In genomic region chr7:17058816-17059462, GRCm38 (mm10) we compare ENCODE assay signal across 8 mouse cellular contexts. TPM values are rescaled to one million over a fixed set of nuclear protein-coding genes. Genes with fewer than 3 reads are reported as not detected.
DNase-seq lines count a peak whose midpoint lies in the region; ATAC-seq lines count a peak whose summit lies in the region.

No protein-coding gene starts in this region.

- 0 out of 2 replicates have a peak, but pooled peaks cover 2% of the 10 kb centered on the region for H3K36me3 ChIP-seq in forebrain, embryonic 13.5 days (ENCODE audit: poor library complexity, severe bottlenecking)
- H3K36me3 ChIP-seq in liver, embryonic 12.5 days: peaks cover 13% of the 10 kb centered on the region
- H3K36me3 ChIP-seq in neural tube, embryonic 13.5 days: no peaks in the 10 kb centered on the region

- peaks cover 8% of the 10 kb centered on the region; the same call in 1 of the 2 replicates for H3K27me3 ChIP-seq in forebrain, embryonic 13.5 days
- peaks cover 32% of the 10 kb centered on the region for H3K27me3 ChIP-seq in liver, embryonic 12.5 days (replicated peaks)
- peaks cover 22% of the 10 kb centered on the region for H3K27me3 ChIP-seq in neural tube, embryonic 13.5 days

- H3K4me2 ChIP-seq in forebrain, embryonic 13.5 days: peak overlapping the region; percentile 73; the same call in 1 of the 2 replicates
- H3K4me2 ChIP-seq in liver, embryonic 12.5 days: peak overlapping the region; percentile 96
- peak overlapping the region; percentile 62 for H3K4me2 ChIP-seq in neural tube, embryonic 13.5 days

- H3K4me1 ChIP-seq in forebrain, embryonic 13.5 days: peaks cover 67% of the 10 kb centered on the region
- H3K4me1 ChIP-seq in liver, embryonic 12.5 days: peaks cover 82% of the 10 kb centered on the region
- peaks cover 65% of the 10 kb centered on the region for H3K4me1 ChIP-seq in neural tube, embryonic 13.5 days (replicated peaks)

- peak; percentile 13; the same call in 1 of the 2 replicates for ATAC-seq in forebrain, embryonic 13.5 days
- ATAC-seq in liver, embryonic 12.5 days: no peak
- no peak for ATAC-seq in neural tube, embryonic 13.5 days (ENCODE audit: low read depth)

- DNase-seq in adrenal gland, adult (ENCODE audit: inconsistent age in 2 of 2, low spot score in 1 of 2): peak; percentile 33 to 50
- DNase-seq in adrenal gland, adult 2 months: no peak
- DNase-seq in 416B (ENCODE audit: low read depth): peak; percentile 72
- DNase-seq in induced T-regulatory cell, adult 2 months (ENCODE audit: low read depth): peak; percentile 31
- no peak for DNase-seq in urinary bladder, adult 18-20 months (ENCODE audit: low spot score in 2 of 2)

- no peaks in the 10 kb centered on the region for H3K9me3 ChIP-seq in forebrain, embryonic 13.5 days (replicated peaks)
- no peaks in the 10 kb centered on the region for H3K9me3 ChIP-seq in liver, embryonic 12.5 days (replicated peaks)
- H3K9me3 ChIP-seq in neural tube, embryonic 13.5 days: no peaks in the 10 kb centered on the region

- WGBS in forebrain, embryonic 13.5 days: 35% methylated on average over 8 of the region's 8 CpGs
- WGBS in liver, embryonic 12.5 days (ENCODE audit: insufficient replicate concordance): 52% methylated on average over 8 of the region's 8 CpGs
- WGBS in neural tube, embryonic 13.5 days: 49% methylated on average over 8 of the region's 8 CpGs

- no peak overlapping the region for H3K9ac ChIP-seq in forebrain, embryonic 13.5 days
- H3K9ac ChIP-seq in liver, embryonic 12.5 days: peak overlapping the region; percentile 65
- peak overlapping the region; percentile 38; the same call in 1 of the 2 replicates for H3K9ac ChIP-seq in neural tube, embryonic 13.5 days

- peak overlapping the region; percentile 85 for H3K27ac ChIP-seq in forebrain, embryonic 13.5 days
- H3K27ac ChIP-seq in liver, embryonic 12.5 days: peak overlapping the region; percentile 98
- peak overlapping the region; percentile 78 for H3K27ac ChIP-seq in neural tube, embryonic 13.5 days (replicated peaks)

- no peak overlapping the region for H3K4me3 ChIP-seq in forebrain, embryonic 13.5 days
- H3K4me3 ChIP-seq in liver, embryonic 12.5 days: no peak overlapping the region; the same call in 1 of the 2 replicates
- no peak overlapping the region for H3K4me3 ChIP-seq in neural tube, embryonic 13.5 days

RNA-seq across cellular contexts. Expression of gene Hif3a, which starts 3.3 kb away (rescaled TPM):
- total RNA-seq in adrenal gland, adult 2 months (2021): 1 to 10 TPM; 1.6 to 3.2 TPM
- polyA plus RNA-seq in adrenal gland, adult 2 months (2012; rRNA removed): 3.1 and 4.0 TPM in 2 replicates
- 4.7 and 5.8 TPM in 2 replicates for polyA plus RNA-seq in forebrain, embryonic 13.5 days (2015; fragmentation: Nextera tagmentation; extraction: Ambion mirVana)
- 21.1 and 22.6 TPM in 2 replicates for polyA plus RNA-seq in liver, embryonic 12.5 days (2016; fragmentation: Nextera tagmentation; extraction: Ambion mirVana)
- polyA plus RNA-seq in neural tube, embryonic 13.5 days (2015; fragmentation: Nextera tagmentation; extraction: Ambion mirVana): 4.3 and 5.2 TPM in 2 replicates

RNA-seq across cellular contexts. Expression of gene Psg16, which starts 14.9 kb away (rescaled TPM):
- total RNA-seq in adrenal gland, adult 2 months (2021): under 1 TPM; 0.35 to 0.58 TPM
- 0.13 and 0.33 TPM in 2 replicates for polyA plus RNA-seq in adrenal gland, adult 2 months (2012; rRNA removed)
- 0.53 and 1.3 TPM in 2 replicates for polyA plus RNA-seq in forebrain, embryonic 13.5 days (2015; fragmentation: Nextera tagmentation; extraction: Ambion mirVana)
- polyA plus RNA-seq in liver, embryonic 12.5 days (2016; fragmentation: Nextera tagmentation; extraction: Ambion mirVana): 0.06 and 0.13 TPM in 2 replicates
- 1.2 and 1.6 TPM in 2 replicates for polyA plus RNA-seq in neural tube, embryonic 13.5 days (2015; fragmentation: Nextera tagmentation; extraction: Ambion mirVana)

RNA-seq across cellular contexts. Expression of gene Ppp5c, which starts 31.2 kb away (rescaled TPM):
- total RNA-seq in adrenal gland, adult 2 months (2021): 10 to 100 TPM; 82.2 to 86.0 TPM
- 164 and 179 TPM in 2 replicates for polyA plus RNA-seq in adrenal gland, adult 2 months (2012; rRNA removed)
- 103 and 113 TPM in 2 replicates for polyA plus RNA-seq in forebrain, embryonic 13.5 days (2015; fragmentation: Nextera tagmentation; extraction: Ambion mirVana)
- polyA plus RNA-seq in liver, embryonic 12.5 days (2016; fragmentation: Nextera tagmentation; extraction: Ambion mirVana): 70.3 and 75.2 TPM in 2 replicates
- 116 and 127 TPM in 2 replicates for polyA plus RNA-seq in neural tube, embryonic 13.5 days (2015; fragmentation: Nextera tagmentation; extraction: Ambion mirVana)

Comparison
In these comparisons a context has a peak if more than half of its experiments do, and no peak if none do; other contexts are left out.
1. DNase-seq: peak in adrenal gland, adult (2 of 2), 416B (single experiment) and induced T-regulatory cell, adult 2 months (single experiment); none in adrenal gland, adult 2 months (single experiment) and urinary bladder, adult 18-20 months (0 of 2).
2. Peak in every context shown above with its lines, with median percentiles within 50 percentile points of each other: H3K27ac ChIP-seq and H3K4me2 ChIP-seq.